Mouse (Mus musculus) forebrain, postnatal 0 days (tissue): Measurements from ENCODE around the gene Ccdc155. TPM values are rescaled to one million over a fixed set of nuclear protein-coding genes. Genes with fewer than 3 reads are reported as not detected.

ENCODE experiments used
- ATAC-seq: fragments of 200-750 bp; cut with Nextera tagmentation; 2 replicates; pipeline ENCODE4 v1.8.0; 2017; ENCODE audit warnings: mild to moderate bottlenecking, moderate library complexity
- DNase-seq: peaks from one replicate; pipeline ENCODE4 v3.0.0-alpha.2; 2015
- H3K27ac ChIP-seq: fragments of 300-500 bp; sonication (generic); 2 replicates; pipeline ENCODE4 v1.5.1; 2014; ENCODE audit warnings: low read depth, mild to moderate bottlenecking, antibody characterized with exemption, low read length, moderate library complexity, mixed read lengths
- H3K27me3 ChIP-seq: fragments of 300-500 bp; sonication (generic); 2 replicates; pipeline ENCODE4 v1.6.1; 2014; ENCODE audit warnings: mild to moderate bottlenecking, low read length, mixed read lengths; ENCODE audit not compliant: insufficient read depth
- H3K36me3 ChIP-seq: fragments of 300-500 bp; sonication (generic); 2 replicates; pipeline ENCODE4 v1.6.1; 2014; ENCODE audit warnings: mild to moderate bottlenecking, moderate library complexity; ENCODE audit not compliant: insufficient read depth
- H3K4me1 ChIP-seq: fragments of 300-500 bp; sonication (generic); 2 replicates; pipeline ENCODE4 v1.6.1; 2014; ENCODE audit warnings: antibody characterized with exemption; ENCODE audit not compliant: insufficient read depth
- H3K4me2 ChIP-seq: fragments of 300-500 bp; sonication (generic); 2 replicates; pipeline ENCODE4 v1.6.1; 2014; ENCODE audit warnings: low read depth, mild to moderate bottlenecking, moderate library complexity
- H3K4me3 ChIP-seq: fragments of 300-500 bp; sonication (generic); 2 replicates; pipeline ENCODE4 v1.5.1; 2014; ENCODE audit warnings: low read depth, low read length, mixed read lengths
- H3K9ac ChIP-seq: fragments of 300-500 bp; sonication (generic); 2 replicates; pipeline ENCODE4 v1.6.1; 2014; ENCODE audit warnings: mild to moderate bottlenecking
- H3K9me3 ChIP-seq: fragments of 300-500 bp; sonication (generic); 2 replicates; pipeline ENCODE4 v1.6.1; 2016; ENCODE audit warnings: low read length
- CTCF ChIP-seq: sonication (generic); IDR thresholded peaks from 2 replicates; pipeline ENCODE4 v1.5.1; 2016; ENCODE audit warnings: antibody characterized with exemption, control low read depth, low read depth
- WGBS: fragments of 180-500 bp; shearing (Covaris S2); extraction: QIAGEN DNeasy Blood & Tissue Kit; methylation state at CpG from one replicate; pipeline ENCODE4 v1.1.7; 2014; 5-methylcytosine and 5-hydroxymethylcytosine counted together
- polyA plus RNA-seq: library from polyadenylated mRNA; unstranded; fragments of >200 nt; fragmentation: Nextera tagmentation; extraction: Ambion mirVana; gene quantifications from 2 replicates; pipeline ENCODE4 v1.2.1, GENCODE M21; 2015
- total RNA-seq: library from RNA; depleted of rRNA; stranded (reverse); fragments of >200 nt; gene quantifications from 2 replicates; pipeline ENCODE4 v1.2.3, GENCODE M21; 2014

The Ccdc155 gene
- total and polyA plus RNA-seq, 2 experiments from 2014 or later: 0.14 to 0.97 TPM

DNA sequence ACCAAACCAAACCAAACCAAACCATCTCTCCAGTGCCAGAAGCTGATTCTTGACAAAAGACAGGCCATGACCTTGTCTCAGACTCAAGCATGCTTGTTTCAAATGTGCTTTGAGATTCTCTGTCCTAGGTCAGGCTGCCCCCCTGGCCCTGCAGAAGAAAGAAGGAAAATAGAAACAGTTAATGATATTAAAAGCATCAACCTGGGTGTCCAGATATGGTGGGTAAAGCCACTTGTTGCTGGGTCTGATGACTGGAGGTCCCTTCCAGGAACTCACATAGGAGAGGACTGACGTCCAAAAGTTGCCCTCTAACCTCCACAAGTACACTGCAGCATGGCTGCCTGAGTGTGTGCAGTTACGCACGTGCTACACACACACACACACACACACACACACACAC lies 43.8 kb downstream of the Ccdc155 start:
- peaks cover 6% of the 10 kb centered on the region; the same call in 1 of the 2 replicates for H3K27me3 ChIP-seq
- H3K4me3 ChIP-seq: no peak overlapping the region
- DNase-seq: no peak
- peaks cover 23% of the 10 kb centered on the region; the same call in 1 of the 2 replicates for H3K36me3 ChIP-seq
- H3K9ac ChIP-seq: no peak overlapping the region
- WGBS: 88% methylated on average over 3 of the region's 3 CpGs
- TF ChIP-seq CTCF: no peak
- no peak for ATAC-seq
- no peaks in the 10 kb centered on the region for H3K9me3 ChIP-seq
- no peak overlapping the region for H3K27ac ChIP-seq
- H3K4me1 ChIP-seq: peaks cover 6% of the 10 kb centered on the region; the same call in 1 of the 2 replicates
- no peak overlapping the region for H3K4me2 ChIP-seq

DNA sequence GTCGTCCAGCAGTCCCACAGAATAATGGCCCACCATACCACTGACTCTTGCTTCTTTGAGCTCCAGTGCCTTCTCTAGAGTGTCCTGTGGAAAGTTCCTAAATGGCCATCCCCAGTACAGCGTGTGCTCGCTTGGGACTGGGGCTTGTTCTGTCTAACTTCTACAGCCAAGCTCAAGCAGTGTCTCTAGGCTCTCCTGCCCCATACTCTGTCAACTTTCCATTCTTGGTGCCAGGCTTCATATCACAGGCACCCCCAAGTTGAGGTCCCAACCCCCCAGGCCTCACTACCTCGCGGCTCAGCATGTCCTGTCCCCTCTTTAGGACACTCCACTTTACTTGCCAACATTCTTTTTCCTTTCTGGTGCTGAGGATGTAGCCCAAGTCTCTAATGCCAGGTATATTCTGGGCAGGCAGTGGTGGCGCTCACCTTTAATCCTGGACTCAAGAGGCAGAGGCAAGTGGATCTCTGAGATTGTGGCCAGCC lies 44.3 kb downstream of the Ccdc155 start:
- WGBS: 91% methylated on average over 6 of the region's 6 CpGs
- H3K9me3 ChIP-seq: no peaks in the 10 kb centered on the region
- no peak overlapping the region for H3K4me2 ChIP-seq
- peaks cover 6% of the 10 kb centered on the region; the same call in 1 of the 2 replicates for H3K27me3 ChIP-seq
- no peak overlapping the region for H3K9ac ChIP-seq
- peaks cover 7% of the 10 kb centered on the region for H3K4me1 ChIP-seq
- no peak overlapping the region for H3K4me3 ChIP-seq
- DNase-seq: no peak
- H3K36me3 ChIP-seq: peaks cover 23% of the 10 kb centered on the region; the same call in 1 of the 2 replicates
- no peak for TF ChIP-seq CTCF
- H3K27ac ChIP-seq: no peak overlapping the region
- no peak for ATAC-seq

DNA sequence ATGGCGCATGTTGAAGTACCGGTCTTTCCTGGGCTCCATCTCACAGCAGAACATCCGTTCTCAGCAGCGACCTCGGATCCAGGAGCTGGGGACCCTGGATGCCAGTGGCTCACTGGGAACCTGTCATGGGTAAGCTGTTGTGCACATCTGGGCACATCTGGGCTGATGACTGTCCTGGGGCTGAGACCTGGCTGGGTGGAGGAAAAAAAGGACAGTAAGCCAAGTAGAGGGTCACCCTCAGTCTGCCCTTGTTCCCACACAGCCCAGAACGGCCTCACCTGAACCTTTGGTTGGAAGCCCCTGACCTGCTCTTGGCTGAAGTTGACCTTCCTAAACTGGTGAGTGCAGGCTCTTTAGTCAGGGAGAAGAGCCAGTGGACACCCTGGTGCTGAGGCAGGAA lies 45.7 kb downstream of the Ccdc155 start:
- peaks cover 14% of the 10 kb centered on the region for H3K4me1 ChIP-seq
- no peak overlapping the region for H3K9ac ChIP-seq
- no peak overlapping the region for H3K4me2 ChIP-seq
- no peak for TF ChIP-seq CTCF
- H3K9me3 ChIP-seq: no peaks in the 10 kb centered on the region
- H3K27ac ChIP-seq: no peak overlapping the region
- peaks cover 23% of the 10 kb centered on the region; the same call in 1 of the 2 replicates for H3K36me3 ChIP-seq
- peaks cover 6% of the 10 kb centered on the region; the same call in 1 of the 2 replicates for H3K27me3 ChIP-seq
- ATAC-seq (no peak), DNase-seq (no peak)
- WGBS: 93% methylated on average over 6 of the region's 6 CpGs
- H3K4me3 ChIP-seq: no peak overlapping the region

DNA sequence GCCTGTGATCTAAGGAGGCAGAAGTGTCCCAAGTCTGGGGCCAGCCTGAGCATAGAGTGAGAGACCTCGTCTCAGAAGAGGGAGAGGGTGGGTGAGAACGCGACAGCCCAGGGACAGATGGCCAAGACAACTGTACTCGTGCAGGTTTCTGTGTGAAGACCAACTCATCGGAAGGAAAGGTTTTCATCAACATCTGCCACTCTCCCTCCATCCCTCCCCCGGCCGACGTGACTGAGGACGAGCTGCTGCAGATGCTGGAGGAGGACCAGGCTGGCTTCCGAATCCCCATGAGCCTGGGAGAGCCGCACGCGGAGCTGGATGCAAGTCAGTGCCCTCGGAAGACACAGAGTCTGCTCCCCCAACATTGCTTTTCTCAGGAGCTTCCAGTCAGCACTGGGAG lies 47.2 kb downstream of the Ccdc155 start:
- WGBS: 85% methylated on average over 14 of the region's 14 CpGs

DNA sequence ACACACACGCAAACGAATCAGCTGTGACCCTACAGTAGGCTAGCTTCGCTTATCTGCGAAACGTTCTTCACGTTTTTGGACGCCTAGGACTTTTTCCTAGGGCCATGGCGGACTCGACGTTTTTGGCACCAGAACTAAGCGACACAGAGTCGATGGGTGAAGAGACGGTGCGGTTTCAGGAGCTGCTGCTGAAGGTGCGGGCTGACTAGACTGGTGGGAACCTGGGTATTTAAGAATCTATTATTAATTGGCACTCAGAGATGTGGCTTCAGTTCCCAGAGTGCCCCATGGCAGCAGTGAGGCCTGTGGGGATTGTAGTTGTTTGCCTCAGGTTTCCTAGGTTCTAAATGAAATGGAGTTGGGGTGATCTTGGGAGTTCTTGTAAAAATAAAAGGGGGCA lies 48.5 kb downstream of the Ccdc155 start:
- DNase-seq (no peak), ATAC-seq (no peak)
- Histone ChIP-seq H3K27me3 (no peaks in the 10 kb centered on the region), H3K4me2 (no peak overlapping the region), H3K4me1 (peaks cover 13% of the 10 kb centered on the region; the same call in 1 of the 2 replicates), H3K9ac (no peak overlapping the region), H3K4me3 (no peak overlapping the region), H3K9me3 (no peaks in the 10 kb centered on the region), H3K36me3 (peaks cover 23% of the 10 kb centered on the region; the same call in 1 of the 2 replicates), H3K27ac (no peak overlapping the region)
- WGBS: 98% methylated on average over 15 of the region's 15 CpGs
- no peak for TF ChIP-seq CTCF

More for the DNA sequence above, 47.2 kb downstream of the Ccdc155 start:
- no peak for TF ChIP-seq CTCF
- Histone ChIP-seq H3K27ac (no peak overlapping the region), H3K27me3 (no peaks in the 10 kb centered on the region), H3K4me3 (no peak overlapping the region), H3K4me1 (peaks cover 15% of the 10 kb centered on the region), H3K36me3 (peaks cover 23% of the 10 kb centered on the region; the same call in 1 of the 2 replicates), H3K9ac (no peak overlapping the region), H3K4me2 (no peak overlapping the region), H3K9me3 (no peaks in the 10 kb centered on the region)
- DNase-seq (no peak), ATAC-seq (no peak)

DNA sequence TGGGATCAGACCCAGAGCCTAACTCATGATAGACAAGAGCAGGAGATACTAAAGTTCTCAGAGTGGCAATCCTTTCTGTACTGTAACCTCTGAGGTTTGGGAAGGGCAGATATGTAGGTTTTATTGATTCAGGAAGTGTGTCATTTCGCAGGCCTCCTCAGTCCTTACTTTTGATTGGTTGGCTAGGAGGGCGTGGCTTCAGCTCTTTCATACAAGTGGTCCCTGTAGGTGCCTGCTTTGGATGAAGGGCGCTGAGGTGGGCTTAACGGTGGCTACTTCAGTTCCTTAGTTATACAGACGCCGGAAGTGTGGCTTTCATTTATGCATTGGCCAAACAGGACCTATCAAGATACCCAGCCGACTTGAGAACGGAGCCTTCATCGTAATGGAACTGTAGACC lies 49.1 kb downstream of the Ccdc155 start:
- peak overlapping the region; percentile 73; the same call in 1 of the 2 replicates for H3K4me3 ChIP-seq
- WGBS: 88% methylated on average over 9 of the region's 9 CpGs
- H3K4me1 ChIP-seq: peaks cover 13% of the 10 kb centered on the region; the same call in 1 of the 2 replicates
- H3K9me3 ChIP-seq: no peaks in the 10 kb centered on the region
- H3K4me2 ChIP-seq: peak overlapping the region; percentile 78; the same call in 1 of the 2 replicates
- no peak for DNase-seq
- no peak for TF ChIP-seq CTCF
- no peaks in the 10 kb centered on the region for H3K27me3 ChIP-seq
- no peak overlapping the region for H3K27ac ChIP-seq
- ATAC-seq: no peak
- H3K9ac ChIP-seq: no peak overlapping the region
- peaks cover 23% of the 10 kb centered on the region; the same call in 1 of the 2 replicates for H3K36me3 ChIP-seq

DNA sequence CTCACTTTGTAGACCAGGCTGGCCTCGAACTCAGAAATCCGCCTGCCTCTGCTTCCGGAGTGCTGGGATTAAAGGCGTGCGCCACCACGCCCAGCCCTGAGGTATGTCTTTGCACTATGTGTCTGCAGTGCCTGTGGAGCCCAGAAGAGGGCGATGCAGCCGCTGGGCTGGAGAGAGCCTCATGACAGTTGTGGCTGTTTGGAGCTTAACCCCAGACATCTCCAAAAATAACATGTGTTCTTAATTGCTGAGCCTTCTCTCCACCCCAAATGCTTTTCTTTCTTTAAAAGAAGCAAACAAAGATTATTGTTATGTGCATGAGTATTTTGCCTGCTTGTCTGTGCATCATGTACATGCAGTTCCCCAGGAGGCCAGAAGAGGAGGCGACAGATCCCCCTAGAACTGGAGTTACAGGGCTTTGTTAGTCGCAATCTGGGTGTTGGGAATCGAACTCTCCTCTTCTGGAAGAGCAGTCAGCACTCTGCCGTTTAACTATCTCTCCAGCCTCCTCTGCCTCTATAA lies 49.6 kb downstream of the Ccdc155 start:
- peak; percentile 67 for DNase-seq
- Histone ChIP-seq H3K4me3 (peak overlapping the region; percentile 73), H3K36me3 (peaks cover 18% of the 10 kb centered on the region; the same call in 1 of the 2 replicates), H3K9ac (peak overlapping the region; percentile 82), H3K4me1 (peaks cover 13% of the 10 kb centered on the region; the same call in 1 of the 2 replicates), H3K27me3 (no peaks in the 10 kb centered on the region), H3K9me3 (no peaks in the 10 kb centered on the region), H3K27ac (peak overlapping the region; percentile 95; the same call in 1 of the 2 replicates), H3K4me2 (peak overlapping the region; percentile 78)
- peak; percentile 45 for ATAC-seq
- peak; percentile 62 for TF ChIP-seq CTCF
- WGBS: 80% methylated on average over 12 of the region's 12 CpGs
